ENCODE assay signal across 8 mouse cellular contexts in the genomic region with DNA sequence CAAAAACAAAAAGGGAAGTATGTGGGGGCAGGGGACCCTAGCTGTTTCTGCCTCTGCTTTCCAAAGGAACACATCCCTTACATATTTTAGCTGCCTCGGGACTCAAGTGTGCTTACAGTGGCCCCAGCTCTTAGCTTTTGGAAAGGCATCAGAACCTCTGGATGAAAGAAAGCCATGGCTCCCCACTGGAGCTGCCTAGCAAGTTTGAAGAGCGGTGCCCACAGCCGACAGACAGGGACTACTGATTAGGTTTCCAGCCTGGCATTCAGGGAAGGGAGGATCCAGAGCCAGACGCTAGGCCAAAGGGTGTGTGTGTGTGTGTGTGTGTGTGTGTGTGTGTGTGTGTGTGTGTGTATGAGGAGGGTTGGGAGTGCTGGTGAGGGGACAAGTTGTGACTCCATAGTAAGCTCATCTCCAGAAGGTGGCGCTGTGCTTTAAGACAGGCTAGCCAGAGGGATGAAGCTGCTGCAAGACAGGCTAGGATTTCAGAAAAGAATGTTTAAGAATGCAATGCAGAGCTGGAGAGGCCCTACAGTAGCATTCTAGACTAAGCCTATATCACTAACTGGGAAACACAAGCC.
DNase-seq lines count a peak whose midpoint lies in the region; ATAC-seq and TF ChIP-seq lines count a peak whose summit lies in the region.

No protein-coding gene starts in this region.

- 0 out of 2 replicates have a peak, but pooled peaks cover 2% of the 10 kb centered on the region for H3K9me3 ChIP-seq in embryonic facial prominence, embryonic 13.5 days
- no peaks in the 10 kb centered on the region for H3K9me3 ChIP-seq in kidney, embryonic 16.5 days (ENCODE audit: low read length)
- no peaks in the 10 kb centered on the region for H3K9me3 ChIP-seq in limb, embryonic 14.5 days (ENCODE audit: control insufficient read depth, low read length)
- no peaks in the 10 kb centered on the region for H3K9me3 ChIP-seq in stomach, postnatal 0 days (ENCODE audit: control insufficient read depth, low read length)

- no peaks in the 10 kb centered on the region for H3K4me1 ChIP-seq in spleen, adult 2 months (ENCODE audit: control insufficient read depth, insufficient read depth, insufficient read length)
- peaks cover 25% of the 10 kb centered on the region for H3K4me1 ChIP-seq in embryonic facial prominence, embryonic 13.5 days
- H3K4me1 ChIP-seq in kidney, embryonic 16.5 days (ENCODE audit: insufficient read depth, low read length) = peaks cover 12% of the 10 kb centered on the region
- H3K4me1 ChIP-seq in limb, embryonic 14.5 days (ENCODE audit: control insufficient read depth, insufficient read depth, low read length) = no peaks in the 10 kb centered on the region
- no peaks in the 10 kb centered on the region for H3K4me1 ChIP-seq in stomach, postnatal 0 days (replicated peaks; ENCODE audit: control insufficient read depth, insufficient read depth)

- TF ChIP-seq CTCF in spleen, adult 2 months (IDR thresholded peaks at IDR 0.05; ENCODE audit: extremely low read depth, insufficient read depth, insufficient read length, insufficient replicate concordance) = peak; percentile 18; the same call in 1 of the 2 replicates
- peak; percentile 89 for TF ChIP-seq CTCF in stomach, postnatal 0 days (IDR thresholded peaks at IDR 0.05; ENCODE audit: low read depth)

- H3K9ac ChIP-seq in embryonic facial prominence, embryonic 13.5 days = no peak overlapping the region
- H3K9ac ChIP-seq in kidney, embryonic 16.5 days (replicated peaks; ENCODE audit: low read length) = 0 out of 2 replicates have a peak overlapping the region, but pooled peaks have one; percentile 19
- H3K9ac ChIP-seq in limb, embryonic 14.5 days (ENCODE audit: low read depth, low read length, severe bottlenecking) = no peak overlapping the region
- H3K9ac ChIP-seq in stomach, postnatal 0 days (ENCODE audit: low read length) = no peak overlapping the region

- H3K36me3 ChIP-seq in spleen, adult 2 months (ENCODE audit: control insufficient read depth, insufficient read depth, low read length) = no peaks in the 10 kb centered on the region
- no peaks in the 10 kb centered on the region for H3K36me3 ChIP-seq in embryonic facial prominence, embryonic 13.5 days
- H3K36me3 ChIP-seq in kidney, embryonic 16.5 days (ENCODE audit: insufficient read depth, low read length) = no peaks in the 10 kb centered on the region
- H3K36me3 ChIP-seq in limb, embryonic 14.5 days (ENCODE audit: control insufficient read depth, insufficient read depth, low read length) = no peaks in the 10 kb centered on the region
- no peaks in the 10 kb centered on the region for H3K36me3 ChIP-seq in stomach, postnatal 0 days (ENCODE audit: control insufficient read depth, insufficient read depth, low read length)

- no peak overlapping the region for H3K27ac ChIP-seq in spleen, adult 2 months (ENCODE audit: insufficient read depth, low read length)
- H3K27ac ChIP-seq in embryonic facial prominence, embryonic 13.5 days = peak overlapping the region; percentile 22; the same call in 1 of the 2 replicates
- H3K27ac ChIP-seq in kidney, embryonic 16.5 days (ENCODE audit: low read length) = no peak overlapping the region
- H3K27ac ChIP-seq in limb, embryonic 14.5 days (replicated peaks; ENCODE audit: low read depth, low read length) = no peak overlapping the region
- no peak overlapping the region for H3K27ac ChIP-seq in stomach, postnatal 0 days (replicated peaks)

- H3K4me3 ChIP-seq in spleen, adult 2 months (ENCODE audit: extremely low read depth, insufficient read depth, insufficient read length) = no peak overlapping the region
- H3K4me3 ChIP-seq in embryonic facial prominence, embryonic 13.5 days = no peak overlapping the region
- H3K4me3 ChIP-seq in kidney, embryonic 16.5 days (ENCODE audit: low read length) = no peak overlapping the region
- no peak overlapping the region for H3K4me3 ChIP-seq in limb, embryonic 14.5 days (replicated peaks; ENCODE audit: low read length)
- H3K4me3 ChIP-seq in stomach, postnatal 0 days (ENCODE audit: low read depth, low read length) = no peak overlapping the region

- no peak for TF ChIP-seq POLR2A in spleen, adult 2 months (IDR thresholded peaks at IDR 0.05; ENCODE audit: low read depth, low read length)
- no peak for TF ChIP-seq POLR2A in limb, embryonic 14.5 days (IDR thresholded peaks at IDR 0.05; ENCODE audit: borderline replicate concordance, extremely low read depth, insufficient read depth, insufficient read length)

- no peak for TF ChIP-seq EP300 in stomach, postnatal 0 days (optimal IDR thresholded peaks at IDR 0.05)

- peak; percentile 12 to 30 for DNase-seq in spleen, adult 2 months (ENCODE audit: low read depth in 1 of 2, low spot score in 2 of 2)
- no peak for DNase-seq in spleen, adult 12 weeks (ENCODE audit: low spot score)
- DNase-seq in heart, adult 9 months (ENCODE audit: low spot score in 2 of 2) = peak; percentile 20 to 51
- peak; percentile 89 for DNase-seq in limb, embryonic 14.5 days (ENCODE audit: low spot score)
- DNase-seq in natural killer cell, adult 2 months (ENCODE audit: low spot score in 2 of 2) = peak; percentile 3 to 7
- peak; percentile 85 for DNase-seq in stomach, postnatal 0 days (ENCODE audit: low spot score)

- 30% methylated on average over 5 of the region's 5 CpGs for WGBS in spleen, adult 2 months
- WGBS in embryonic facial prominence, embryonic 13.5 days = 22% methylated on average over 5 of the region's 5 CpGs
- WGBS in kidney, embryonic 16.5 days = 24% methylated on average over 5 of the region's 5 CpGs
- 25% methylated on average over 5 of the region's 5 CpGs for WGBS in limb, embryonic 14.5 days
- 20% methylated on average over 5 of the region's 5 CpGs for WGBS in stomach, postnatal 0 days

- H3K4me2 ChIP-seq in embryonic facial prominence, embryonic 13.5 days = no peak overlapping the region
- H3K4me2 ChIP-seq in kidney, embryonic 16.5 days (replicated peaks; ENCODE audit: low read depth, low read length) = no peak overlapping the region
- no peak overlapping the region for H3K4me2 ChIP-seq in limb, embryonic 14.5 days (replicated peaks; ENCODE audit: low read depth, low read length, severe bottlenecking)
- no peak overlapping the region for H3K4me2 ChIP-seq in stomach, postnatal 0 days (replicated peaks; ENCODE audit: low read depth)

- no peaks in the 10 kb centered on the region for H3K27me3 ChIP-seq in spleen, adult 2 months (ENCODE audit: control insufficient read depth, insufficient read depth, low read length)
- no peaks in the 10 kb centered on the region for H3K27me3 ChIP-seq in embryonic facial prominence, embryonic 13.5 days
- no peaks in the 10 kb centered on the region for H3K27me3 ChIP-seq in kidney, embryonic 16.5 days (ENCODE audit: insufficient read depth, low read length)
- no peaks in the 10 kb centered on the region for H3K27me3 ChIP-seq in limb, embryonic 14.5 days (ENCODE audit: control insufficient read depth, insufficient read depth, low read length)
- H3K27me3 ChIP-seq in stomach, postnatal 0 days (ENCODE audit: control insufficient read depth, insufficient read depth, low read length) = no peaks in the 10 kb centered on the region

- ATAC-seq in embryonic facial prominence, embryonic 13.5 days (ENCODE audit: insufficient number of reproducible peaks, insufficient read depth, low FRiP score, low TSS enrichment, low read depth) = peak; percentile 69; the same call in 1 of the 2 replicates
- peak; percentile 66 for ATAC-seq in kidney, embryonic 16.5 days (ENCODE audit: low FRiP score, low TSS enrichment)
- ATAC-seq in limb, embryonic 14.5 days (ENCODE audit: low FRiP score, low read depth) = peak; percentile 68
- peak; percentile 70 for ATAC-seq in stomach, postnatal 0 days (ENCODE audit: low FRiP score, low TSS enrichment)
